Mouse (Mus musculus) bone marrow, adult 2 months (tissue): ENCODE measurements around the gene Ociad1.

Experiments
- CTCF ChIP-seq: fragments of 200-500 bp; IDR thresholded peaks from 2 replicates; pipeline ENCODE4 v1.5.1; 2011; ENCODE audit warnings: low read length, control low read depth; ENCODE audit not compliant: control insufficient read depth, insufficient read depth
- POLR2A ChIP-seq: fragments of 200-500 bp; IDR thresholded peaks from 2 replicates; pipeline ENCODE4 v1.6.1; 2011; ENCODE audit warnings: low read depth, mild to moderate bottlenecking, control low read depth, low read length, borderline replicate concordance; ENCODE audit not compliant: control insufficient read depth

DNA sequence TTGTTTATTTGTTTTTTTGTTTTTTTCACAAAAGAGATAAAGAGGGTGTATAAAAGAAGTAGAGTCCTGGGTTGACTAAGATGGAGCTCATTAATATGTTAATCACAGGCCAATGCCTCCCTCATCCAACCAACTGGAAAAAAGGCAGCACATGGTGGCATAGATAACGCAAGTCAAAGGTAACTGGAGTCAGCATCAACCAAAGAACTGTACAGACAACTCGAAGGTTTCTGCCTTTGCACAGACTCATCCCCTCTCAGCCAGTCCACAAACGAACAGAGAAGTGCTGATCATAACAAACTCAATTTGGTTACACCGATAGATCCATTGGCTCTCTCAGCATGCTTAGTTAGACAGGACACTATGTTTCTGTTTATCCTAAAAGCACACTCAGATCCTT lies 19.4 kb upstream of the Ociad1 start:
- TF ChIP-seq POLR2A: no peak
- TF ChIP-seq CTCF: no peak
